In genomic region chr2:143545758-143546246, GRCm38 (mm10) we compare ENCODE assay signal across 9 mouse cellular contexts. TPM values are rescaled to one million over a fixed set of nuclear protein-coding genes. Genes with fewer than 3 reads are reported as not detected.
DNase-seq lines count a peak whose midpoint lies in the region; ATAC-seq and TF ChIP-seq lines count a peak whose summit lies in the region.
"Had no signal": no experiment of that assay in that cellular context is flagged by ENCODE, and none has a peak within 500 bp of the region (broad histone marks: within the 10 kb centered on the region; RNA-seq: fewer than 3 reads in every experiment).

TSS of gene Pcsk2 (plus strand) at chr2:143546156.

- H3K9ac ChIP-seq in forebrain, embryonic 11.5 days (ENCODE audit: low read length), result peak within 1 kb of the TSS; percentile 51
- H3K9ac ChIP-seq in heart, postnatal 0 days (replicated peaks; ENCODE audit: low read depth, low read length), result no peak within 1 kb of the TSS
- H3K9ac ChIP-seq in midbrain, embryonic 13.5 days (replicated peaks), result peak within 1 kb of the TSS; percentile 78
- H3K9ac ChIP-seq in stomach, postnatal 0 days (ENCODE audit: low read length), result no peak within 1 kb of the TSS

- H3K4me1 ChIP-seq in forebrain, embryonic 11.5 days (replicated peaks; ENCODE audit: control insufficient read depth, insufficient read depth, low read length), result peaks cover 2% of the 10 kb centered on the region; the same call in 1 of the 2 replicates
- peaks cover 5% of the 10 kb centered on the region; the same call in 1 of the 2 replicates for H3K4me1 ChIP-seq in heart, postnatal 0 days (ENCODE audit: control insufficient read depth, insufficient read depth)
- H3K4me1 ChIP-seq in midbrain, embryonic 13.5 days (replicated peaks), result peaks cover 33% of the 10 kb centered on the region
- H3K4me1 ChIP-seq in stomach, postnatal 0 days (replicated peaks; ENCODE audit: control insufficient read depth, insufficient read depth), result no peaks in the 10 kb centered on the region

- peak; percentile 64 for DNase-seq in Muller cell, postnatal 12 days (ENCODE audit: inconsistent ontology term)
- peak; percentile 96 for DNase-seq in brain, embryonic 14.5 days (ENCODE audit: low read depth)
- peak; percentile 90 for DNase-seq in forebrain, embryonic 11.5 days (ENCODE audit: low spot score)
- DNase-seq in heart, postnatal 0 days (ENCODE audit: low spot score), result peak; percentile 6
- peak; percentile 78 to 82 for DNase-seq in left cerebral cortex, adult 8-10 months (ENCODE audit: low spot score in 2 of 2)
- DNase-seq in stomach, postnatal 0 days (ENCODE audit: low spot score), result peak; percentile 52
- no peak for DNase-seq in spleen, postnatal 14 days (ENCODE audit: low spot score in 2 of 2)

- no peaks in the 10 kb centered on the region for H3K9me3 ChIP-seq in forebrain, embryonic 11.5 days (ENCODE audit: control insufficient read depth, low read length)
- H3K9me3 ChIP-seq in heart, postnatal 0 days (replicated peaks; ENCODE audit: control insufficient read depth, low read length), result no peaks in the 10 kb centered on the region
- no peaks in the 10 kb centered on the region for H3K9me3 ChIP-seq in midbrain, embryonic 13.5 days
- no peaks in the 10 kb centered on the region for H3K9me3 ChIP-seq in stomach, postnatal 0 days (ENCODE audit: control insufficient read depth, low read length)

- 0% methylated on average over 31 of the region's 51 CpGs for WGBS in forebrain, embryonic 11.5 days
- 1% methylated on average over 26 of the region's 51 CpGs for WGBS in heart, postnatal 0 days
- WGBS in midbrain, embryonic 13.5 days, result under 1% methylated on average over 44 of the region's 51 CpGs
- WGBS in stomach, postnatal 0 days, result 1% methylated on average over 29 of the region's 51 CpGs

- peaks cover 26% of the 10 kb centered on the region for H3K27me3 ChIP-seq in forebrain, embryonic 11.5 days (ENCODE audit: control insufficient read depth, insufficient read depth, low read length)
- H3K27me3 ChIP-seq in heart, postnatal 0 days (ENCODE audit: control insufficient read depth, insufficient read depth, low read length), result peaks cover 47% of the 10 kb centered on the region
- peaks cover 28% of the 10 kb centered on the region for H3K27me3 ChIP-seq in midbrain, embryonic 13.5 days
- H3K27me3 ChIP-seq in stomach, postnatal 0 days (ENCODE audit: control insufficient read depth, insufficient read depth, low read length), result peaks cover 6% of the 10 kb centered on the region; the same call in 1 of the 2 replicates

- ATAC-seq in forebrain, embryonic 11.5 days (replicated peaks; ENCODE audit: low FRiP score), result peak; percentile 93
- no peak; the same call in 1 of the 2 replicates for ATAC-seq in heart, postnatal 0 days (ENCODE audit: insufficient read depth, low read depth)
- ATAC-seq in midbrain, embryonic 13.5 days, result peak; percentile 96
- peak; percentile 83 for ATAC-seq in stomach, postnatal 0 days (ENCODE audit: low FRiP score, low TSS enrichment)

- H3K27ac ChIP-seq in forebrain, embryonic 11.5 days (ENCODE audit: low read depth, low read length), result peak within 1 kb of the TSS; percentile 43; the same call in 1 of the 2 replicates
- H3K27ac ChIP-seq in heart, postnatal 0 days (ENCODE audit: low read depth), result no peak within 1 kb of the TSS
- peak within 1 kb of the TSS; percentile 94 for H3K27ac ChIP-seq in midbrain, embryonic 13.5 days
- no peak within 1 kb of the TSS for H3K27ac ChIP-seq in stomach, postnatal 0 days (replicated peaks)

- no peak for TF ChIP-seq CTCF in brain, embryonic 14.5 days (IDR thresholded peaks at IDR 0.05; ENCODE audit: borderline replicate concordance, extremely low read depth, insufficient read depth, insufficient read length)
- TF ChIP-seq CTCF in heart, postnatal 0 days (IDR thresholded peaks at IDR 0.05; ENCODE audit: low read depth), result no peak
- TF ChIP-seq CTCF in stomach, postnatal 0 days (IDR thresholded peaks at IDR 0.05; ENCODE audit: low read depth), result no peak

- H3K4me2 ChIP-seq in forebrain, embryonic 11.5 days (ENCODE audit: low read depth, low read length, severe bottlenecking), result peak within 1 kb of the TSS; percentile 83
- peak within 1 kb of the TSS; percentile 75 for H3K4me2 ChIP-seq in heart, postnatal 0 days (ENCODE audit: low read depth, low read length)
- peak within 1 kb of the TSS; percentile 83 for H3K4me2 ChIP-seq in midbrain, embryonic 13.5 days (replicated peaks)
- peak within 1 kb of the TSS; percentile 66 for H3K4me2 ChIP-seq in stomach, postnatal 0 days (replicated peaks; ENCODE audit: low read depth)

- peak; percentile 21; the same call in 1 of the 2 replicates for TF ChIP-seq POLR2A in brain, embryonic 14.5 days (IDR thresholded peaks at IDR 0.05; ENCODE audit: borderline replicate concordance, extremely low read depth, insufficient read depth, insufficient read length, poor library complexity, severe bottlenecking)

- TF ChIP-seq EP300 in heart, postnatal 0 days (IDR thresholded peaks at IDR 0.05; ENCODE audit: low read depth), result no peak
- no peak for TF ChIP-seq EP300 in stomach, postnatal 0 days (optimal IDR thresholded peaks at IDR 0.05)

- H3K36me3 ChIP-seq in forebrain, embryonic 11.5 days (ENCODE audit: control insufficient read depth, insufficient read depth, low read length), result no peaks in the 10 kb centered on the region
- H3K36me3 ChIP-seq in heart, postnatal 0 days (replicated peaks; ENCODE audit: control insufficient read depth, insufficient read depth, low read length), result no peaks in the 10 kb centered on the region
- no peaks in the 10 kb centered on the region for H3K36me3 ChIP-seq in midbrain, embryonic 13.5 days
- H3K36me3 ChIP-seq in stomach, postnatal 0 days (ENCODE audit: control insufficient read depth, insufficient read depth, low read length), result no peaks in the 10 kb centered on the region

- H3K4me3 ChIP-seq in forebrain, embryonic 11.5 days (ENCODE audit: low read depth, low read length), result peak within 1 kb of the TSS; percentile 46
- peak within 1 kb of the TSS; percentile 50 for H3K4me3 ChIP-seq in heart, postnatal 0 days (ENCODE audit: low read depth, low read length)
- H3K4me3 ChIP-seq in midbrain, embryonic 13.5 days (replicated peaks), result peak within 1 kb of the TSS; percentile 60
- H3K4me3 ChIP-seq in stomach, postnatal 0 days (ENCODE audit: low read depth, low read length), result peak within 1 kb of the TSS; percentile 38

RNA-seq across cellular contexts. Expression of gene Pcsk2, which starts in this region (rescaled TPM):
- polyA plus RNA-seq in brain, embryonic 14.5 days (2012; rRNA removed), result 16.3 and 25.7 TPM in 2 replicates
- 2.0 and 2.2 TPM in 2 replicates for polyA plus RNA-seq in forebrain, embryonic 11.5 days (2014; fragmentation: Nextera tagmentation; extraction: Ambion mirVana)
- not detected in 2 replicates for total RNA-seq in heart, postnatal 0 days (2014; rRNA removed; ENCODE audit: low replicate concordance)
- polyA plus RNA-seq in heart, postnatal 0 days (2015; fragmentation: Nextera tagmentation; extraction: Ambion mirVana), result 0.05 TPM in 1 of 2 replicates, not detected in the other
- 100 to 1,000 TPM; 266 to 303 (median 278) TPM for total RNA-seq in left cerebral cortex, adult 8-10 months (2022)
- polyA plus RNA-seq in midbrain, embryonic 13.5 days (2015; fragmentation: Nextera tagmentation; extraction: Ambion mirVana), result 22.9 and 23.5 TPM in 2 replicates
- polyA plus RNA-seq in stomach, postnatal 0 days (2015; fragmentation: Nextera tagmentation; extraction: Ambion mirVana), result 0.80 and 1.0 TPM in 2 replicates
- total RNA-seq: common myeloid progenitor, adult 5-6 weeks had no signal

Comparison
In these comparisons a context has a peak if more than half of its experiments do, and no peak if none do; other contexts are left out.
1. RNA of gene Pcsk2 (total RNA-seq): 266 to 303 TPM in left cerebral cortex, adult 8-10 months; not detected in heart, postnatal 0 days; every median in the first group is over 100 times any median in the second.
2. Peak in DNase-seq, H3K4me3 ChIP-seq and H3K4me2 ChIP-seq in heart, postnatal 0 days; RNA of the gene not detected or under 1 TPM.
3. DNase-seq: peak in Muller cell, postnatal 12 days (single experiment), brain, embryonic 14.5 days (single experiment), forebrain, embryonic 11.5 days (single experiment), left cerebral cortex, adult 8-10 months (2 of 2) and stomach, postnatal 0 days (single experiment); none in spleen, postnatal 14 days (0 of 2).
4. H3K27ac ChIP-seq: peak in forebrain, embryonic 11.5 days (single experiment) and midbrain, embryonic 13.5 days (single experiment); none in heart, postnatal 0 days (single experiment) and stomach, postnatal 0 days (single experiment).
5. H3K9ac ChIP-seq: peak in forebrain, embryonic 11.5 days (single experiment) and midbrain, embryonic 13.5 days (single experiment); none in heart, postnatal 0 days (single experiment) and stomach, postnatal 0 days (single experiment).
6. Peak in every context shown above with its lines, with median percentiles within 50 percentile points of each other: H3K4me2 ChIP-seq and H3K4me3 ChIP-seq.